Mouse (Mus musculus): ENCODE data around the gene Magi2. TPM values are rescaled to one million over a fixed set of nuclear protein-coding genes. Genes with fewer than 3 reads are reported as not detected.

Magi2 gene
- polyA plus RNA-seq, 1 experiment from 2014 or later = 22.3 TPM

- no peak for ATAC-seq (ENCODE audit: low FRiP score)
Observed at GRCm38 (mm10) chr5:20378071-20378800, 1151.4 kb downstream of the Magi2 start.

GRCm38 (mm10) chr5:20404533-20404932 lies 1177.7 kb downstream of the Magi2 start:
- ATAC-seq (ENCODE audit: low FRiP score) = no peak
- WGBS = 77% methylated on average over 5 of the region's 5 CpGs
- Histone ChIP-seq H3K9ac (no peak overlapping the region), H3K27ac (no peak overlapping the region), H3K27me3 (no peaks in the 10 kb centered on the region), H3K4me2 (no peak overlapping the region), H3K4me3 (replicated peaks) (no peak overlapping the region), H3K4me1 (no peaks in the 10 kb centered on the region), H3K36me3 (replicated peaks) (no peaks in the 10 kb centered on the region), H3K9me3 (no peaks in the 10 kb centered on the region)

More at GRCm38 (mm10) chr5:20378071-20378800, 1151.4 kb downstream of the Magi2 start:
- H3K27me3 ChIP-seq = no peaks in the 10 kb centered on the region
- no peak overlapping the region for H3K27ac ChIP-seq
- no peak overlapping the region for H3K9ac ChIP-seq
- H3K4me3 ChIP-seq (replicated peaks) = no peak overlapping the region
- no peaks in the 10 kb centered on the region for H3K36me3 ChIP-seq (replicated peaks)
- no peaks in the 10 kb centered on the region for H3K4me1 ChIP-seq
- H3K4me2 ChIP-seq = no peak overlapping the region
- H3K9me3 ChIP-seq = no peaks in the 10 kb centered on the region
- 90% methylated on average over 11 of the region's 11 CpGs for WGBS

- H3K27ac ChIP-seq = no peak overlapping the region
- no peak for ATAC-seq (ENCODE audit: low FRiP score)
- H3K36me3 ChIP-seq (replicated peaks) = no peaks in the 10 kb centered on the region
- no peaks in the 10 kb centered on the region for H3K4me1 ChIP-seq
- H3K4me2 ChIP-seq = no peak overlapping the region
- H3K27me3 ChIP-seq = no peaks in the 10 kb centered on the region
- H3K9ac ChIP-seq = no peak overlapping the region
- H3K9me3 ChIP-seq = no peaks in the 10 kb centered on the region
- H3K4me3 ChIP-seq (replicated peaks) = no peak overlapping the region
- WGBS = 84% methylated on average over 4 of the region's 4 CpGs
Observed at GRCm38 (mm10) chr5:20406626-20407025, 1179.8 kb downstream of the Magi2 start.

- Histone ChIP-seq H3K27ac (no peak overlapping the region), H3K4me1 (no peaks in the 10 kb centered on the region), H3K4me2 (no peak overlapping the region), H3K4me3 (replicated peaks) (no peak overlapping the region), H3K9ac (no peak overlapping the region), H3K36me3 (replicated peaks) (no peaks in the 10 kb centered on the region), H3K9me3 (no peaks in the 10 kb centered on the region), H3K27me3 (no peaks in the 10 kb centered on the region)
- ATAC-seq (ENCODE audit: low FRiP score) = no peak
Observed at GRCm38 (mm10) chr5:20415320-20415719, 1188.5 kb downstream of the Magi2 start.

GRCm38 (mm10) chr5:20417348-20417747 lies 1190.5 kb downstream of the Magi2 start:
- H3K9me3 ChIP-seq = no peaks in the 10 kb centered on the region
- H3K27ac ChIP-seq = no peak overlapping the region
- H3K36me3 ChIP-seq (replicated peaks) = no peaks in the 10 kb centered on the region
- no peak overlapping the region for H3K9ac ChIP-seq
- no peak overlapping the region for H3K4me3 ChIP-seq (replicated peaks)
- no peaks in the 10 kb centered on the region for H3K27me3 ChIP-seq
- ATAC-seq (ENCODE audit: low FRiP score) = no peak
- no peak overlapping the region for H3K4me2 ChIP-seq
- no peaks in the 10 kb centered on the region for H3K4me1 ChIP-seq

- no peaks in the 10 kb centered on the region for H3K4me1 ChIP-seq
- no peaks in the 10 kb centered on the region for H3K27me3 ChIP-seq
- H3K36me3 ChIP-seq (replicated peaks) = no peaks in the 10 kb centered on the region
- H3K4me2 ChIP-seq = no peak overlapping the region
- WGBS = 53% methylated on average over 9 of the region's 9 CpGs
- no peak overlapping the region for H3K4me3 ChIP-seq (replicated peaks)
- no peak for ATAC-seq (ENCODE audit: low FRiP score)
- no peak overlapping the region for H3K9ac ChIP-seq
- no peaks in the 10 kb centered on the region for H3K9me3 ChIP-seq
- no peak overlapping the region for H3K27ac ChIP-seq
Observed at GRCm38 (mm10) chr5:20432148-20432813, 1205.4 kb downstream of the Magi2 start.

- no peaks in the 10 kb centered on the region for H3K36me3 ChIP-seq (replicated peaks)
- no peaks in the 10 kb centered on the region for H3K4me1 ChIP-seq
- no peaks in the 10 kb centered on the region for H3K9me3 ChIP-seq
- no peak overlapping the region for H3K4me3 ChIP-seq (replicated peaks)
- H3K27ac ChIP-seq = no peak overlapping the region
- no peak overlapping the region for H3K4me2 ChIP-seq
- H3K27me3 ChIP-seq = no peaks in the 10 kb centered on the region
- H3K9ac ChIP-seq = no peak overlapping the region
- no peak for ATAC-seq (ENCODE audit: low FRiP score)
- 80% methylated on average over 4 of the region's 4 CpGs for WGBS
Observed at GRCm38 (mm10) chr5:20446471-20447174, 1219.8 kb downstream of the Magi2 start.

GRCm38 (mm10) chr5:20456106-20456505 lies 1229.3 kb downstream of the Magi2 start:
- WGBS = 62% methylated on average over 3 of the region's 3 CpGs

GRCm38 (mm10) chr5:20457742-20458510 lies 1231.1 kb downstream of the Magi2 start:
- Histone ChIP-seq H3K36me3 (replicated peaks) (no peaks in the 10 kb centered on the region), H3K27me3 (no peaks in the 10 kb centered on the region), H3K9me3 (no peaks in the 10 kb centered on the region), H3K9ac (no peak overlapping the region), H3K4me1 (no peaks in the 10 kb centered on the region), H3K4me2 (no peak overlapping the region), H3K4me3 (replicated peaks) (no peak overlapping the region), H3K27ac (no peak overlapping the region)
- 81% methylated on average over 7 of the region's 7 CpGs for WGBS
- ATAC-seq (ENCODE audit: low FRiP score) = no peak

More at GRCm38 (mm10) chr5:20456106-20456505, 1229.3 kb downstream of the Magi2 start:
- H3K4me1 ChIP-seq = no peaks in the 10 kb centered on the region
- H3K4me3 ChIP-seq (replicated peaks) = no peak overlapping the region
- H3K9me3 ChIP-seq = no peaks in the 10 kb centered on the region
- no peak overlapping the region for H3K27ac ChIP-seq
- H3K4me2 ChIP-seq = no peak overlapping the region
- H3K9ac ChIP-seq = no peak overlapping the region
- ATAC-seq (ENCODE audit: low FRiP score) = no peak
- H3K27me3 ChIP-seq = no peaks in the 10 kb centered on the region
- H3K36me3 ChIP-seq (replicated peaks) = no peaks in the 10 kb centered on the region

- no peak overlapping the region for H3K9ac ChIP-seq
- H3K4me1 ChIP-seq = no peaks in the 10 kb centered on the region
- H3K27ac ChIP-seq = no peak overlapping the region
- WGBS = 84% methylated on average over 2 of the region's 2 CpGs
- H3K9me3 ChIP-seq = no peaks in the 10 kb centered on the region
- H3K27me3 ChIP-seq = no peaks in the 10 kb centered on the region
- H3K4me2 ChIP-seq = no peak overlapping the region
- no peaks in the 10 kb centered on the region for H3K36me3 ChIP-seq (replicated peaks)
- H3K4me3 ChIP-seq (replicated peaks) = no peak overlapping the region
- no peak for ATAC-seq (ENCODE audit: low FRiP score)
Observed at GRCm38 (mm10) chr5:20461709-20462108, 1234.9 kb downstream of the Magi2 start.

- no peaks in the 10 kb centered on the region for H3K9me3 ChIP-seq
- H3K4me2 ChIP-seq = no peak overlapping the region
- H3K27me3 ChIP-seq = no peaks in the 10 kb centered on the region
- no peak overlapping the region for H3K27ac ChIP-seq
- H3K4me1 ChIP-seq = no peaks in the 10 kb centered on the region
- ATAC-seq (ENCODE audit: low FRiP score) = no peak
- 95% methylated on average over 2 of the region's 2 CpGs for WGBS
- H3K4me3 ChIP-seq (replicated peaks) = no peak overlapping the region
- no peaks in the 10 kb centered on the region for H3K36me3 ChIP-seq (replicated peaks)
- no peak overlapping the region for H3K9ac ChIP-seq
Observed at GRCm38 (mm10) chr5:20462376-20462775, 1235.5 kb downstream of the Magi2 start.

- no peak overlapping the region for H3K4me3 ChIP-seq (replicated peaks)
- 53% methylated on average over 3 of the region's 3 CpGs for WGBS
- H3K9me3 ChIP-seq = no peaks in the 10 kb centered on the region
- no peak overlapping the region for H3K9ac ChIP-seq
- no peaks in the 10 kb centered on the region for H3K27me3 ChIP-seq
- H3K27ac ChIP-seq = no peak overlapping the region
- ATAC-seq (ENCODE audit: low FRiP score) = no peak
- no peaks in the 10 kb centered on the region for H3K4me1 ChIP-seq
- no peak overlapping the region for H3K4me2 ChIP-seq
- H3K36me3 ChIP-seq (replicated peaks) = no peaks in the 10 kb centered on the region
Observed at GRCm38 (mm10) chr5:20469721-20470120, 1242.9 kb downstream of the Magi2 start.
